Mouse (Mus musculus): ENCODE results near the gene Tmem88b. TPM values are rescaled to one million over a fixed set of nuclear protein-coding genes. Genes with fewer than 3 reads are reported as not detected.
A peak's percentile ranks its signal among the peaks of the same experiment; 100 is the strongest.

Gene Tmem88b
- polyA plus RNA-seq, 1 experiment from 2014 or later = 0.58 TPM

GRCm38 (mm10) chr4:155733267-155733666, 52.4 kb downstream of the Tmem88b start:
- 88% methylated on average over 10 of the region's 10 CpGs for WGBS
- no peak for ATAC-seq (ENCODE audit: low FRiP score)
- H3K4me3 ChIP-seq = no peak overlapping the region
- peaks cover 34% of the 10 kb centered on the region for H3K4me1 ChIP-seq
- no peaks in the 10 kb centered on the region for H3K9me3 ChIP-seq (replicated peaks)
- H3K27ac ChIP-seq = no peak overlapping the region
- peak overlapping the region; percentile 74; the same call in 1 of the 2 replicates for H3K4me2 ChIP-seq (replicated peaks)
- no peak overlapping the region for H3K9ac ChIP-seq
- H3K27me3 ChIP-seq = no peaks in the 10 kb centered on the region
- peaks cover 14% of the 10 kb centered on the region; the same call in 1 of the 2 replicates for H3K36me3 ChIP-seq

Small RNAs within 50 kb of the gene (microRNA-seq; reads per million reads assigned to microRNA genes)
- not detected for gene Gm27743

Other genes starting within 250 kb of the Tmem88b start
- gene Nadk, start 223.5 kb downstream of the Tmem88b start, polyA plus RNA-seq (2016; fragmentation: Nextera tagmentation; extraction: Ambion mirVana) = 89.0 and 92.4 TPM in 2 replicates
- 16.4 and 16.6 TPM in 2 replicates for gene Slc35e2, start 184.5 kb downstream of the Tmem88b start, polyA plus RNA-seq (2016; fragmentation: Nextera tagmentation; extraction: Ambion mirVana)
- gene Cdk11b, start 161.0 kb downstream of the Tmem88b start, polyA plus RNA-seq (2016; fragmentation: Nextera tagmentation; extraction: Ambion mirVana) = 85.3 and 86.8 TPM in 2 replicates
- gene Gm10563, start 140.5 kb downstream of the Tmem88b start, polyA plus RNA-seq (2016; fragmentation: Nextera tagmentation; extraction: Ambion mirVana) = not detected in 2 replicates
- 3.9 and 5.9 TPM in 2 replicates for gene Mmp23, start 132.5 kb downstream of the Tmem88b start, polyA plus RNA-seq (2016; fragmentation: Nextera tagmentation; extraction: Ambion mirVana)
- 32.5 and 39.1 TPM in 2 replicates for gene Mib2, start 116.7 kb downstream of the Tmem88b start, polyA plus RNA-seq (2016; fragmentation: Nextera tagmentation; extraction: Ambion mirVana)
- gene Fndc10, start 91.5 kb downstream of the Tmem88b start, polyA plus RNA-seq (2016; fragmentation: Nextera tagmentation; extraction: Ambion mirVana) = 10.4 and 10.9 TPM in 2 replicates
- 140 and 144 TPM in 2 replicates for gene Ssu72, start 81.1 kb downstream of the Tmem88b start, polyA plus RNA-seq (2016; fragmentation: Nextera tagmentation; extraction: Ambion mirVana)
- 5.3 and 5.5 TPM in 2 replicates for gene Tmem240, start 51.1 kb downstream of the Tmem88b start, polyA plus RNA-seq (2016; fragmentation: Nextera tagmentation; extraction: Ambion mirVana)
- 81.8 and 84.7 TPM in 2 replicates for gene Atad3a, start 24.8 kb downstream of the Tmem88b start, polyA plus RNA-seq (2016; fragmentation: Nextera tagmentation; extraction: Ambion mirVana)
- 12.2 and 12.9 TPM in 2 replicates for gene Vwa1, start 11.2 kb downstream of the Tmem88b start, polyA plus RNA-seq (2016; fragmentation: Nextera tagmentation; extraction: Ambion mirVana)
- gene Ankrd65, start 4.6 kb upstream of the Tmem88b start, polyA plus RNA-seq (2016; fragmentation: Nextera tagmentation; extraction: Ambion mirVana) = not detected in 2 replicates
- 189 and 204 TPM in 2 replicates for gene Mrpl20, start 17.0 kb upstream of the Tmem88b start, polyA plus RNA-seq (2016; fragmentation: Nextera tagmentation; extraction: Ambion mirVana)
- gene Ccnl2, start 26.6 kb upstream of the Tmem88b start, polyA plus RNA-seq (2016; fragmentation: Nextera tagmentation; extraction: Ambion mirVana) = 207 and 217 TPM in 2 replicates
- gene Aurkaip1, start 45.4 kb upstream of the Tmem88b start, polyA plus RNA-seq (2016; fragmentation: Nextera tagmentation; extraction: Ambion mirVana) = 127 and 133 TPM in 2 replicates
- gene Mxra8, start 53.8 kb upstream of the Tmem88b start, polyA plus RNA-seq (2016; fragmentation: Nextera tagmentation; extraction: Ambion mirVana) = 40.6 and 40.7 TPM in 2 replicates
- gene Dvl1, start 61.5 kb upstream of the Tmem88b start, polyA plus RNA-seq (2016; fragmentation: Nextera tagmentation; extraction: Ambion mirVana) = 18.6 and 20.0 TPM in 2 replicates
- 0.53 and 0.65 TPM in 2 replicates for gene Tas1r3, start 77.5 kb upstream of the Tmem88b start, polyA plus RNA-seq (2016; fragmentation: Nextera tagmentation; extraction: Ambion mirVana)
- gene Cptp, start 83.6 kb upstream of the Tmem88b start, polyA plus RNA-seq (2016; fragmentation: Nextera tagmentation; extraction: Ambion mirVana) = 18.5 and 18.6 TPM in 2 replicates
- gene Ints11, start 83.7 kb upstream of the Tmem88b start, polyA plus RNA-seq (2016; fragmentation: Nextera tagmentation; extraction: Ambion mirVana) = 74.9 and 76.3 TPM in 2 replicates
- 45.1 and 48.3 TPM in 2 replicates for gene Pusl1, start 105.9 kb upstream of the Tmem88b start, polyA plus RNA-seq (2016; fragmentation: Nextera tagmentation; extraction: Ambion mirVana)
- gene Acap3, start 105.9 kb upstream of the Tmem88b start, polyA plus RNA-seq (2016; fragmentation: Nextera tagmentation; extraction: Ambion mirVana) = 64.9 and 66.9 TPM in 2 replicates
- 149 and 150 TPM in 2 replicates for gene Ube2j2, start 158.0 kb upstream of the Tmem88b start, polyA plus RNA-seq (2016; fragmentation: Nextera tagmentation; extraction: Ambion mirVana)
- gene C1qtnf12, start 176.4 kb upstream of the Tmem88b start, polyA plus RNA-seq (2016; fragmentation: Nextera tagmentation; extraction: Ambion mirVana) = 17.2 and 25.7 TPM in 2 replicates
- 19.5 and 20.4 TPM in 2 replicates for gene B3galt6, start 206.8 kb upstream of the Tmem88b start, polyA plus RNA-seq (2016; fragmentation: Nextera tagmentation; extraction: Ambion mirVana)
- gene Sdf4, start 207.0 kb upstream of the Tmem88b start, polyA plus RNA-seq (2016; fragmentation: Nextera tagmentation; extraction: Ambion mirVana) = 129 and 130 TPM in 2 replicates
- gene Tnfrsf4, start 228.0 kb upstream of the Tmem88b start, polyA plus RNA-seq (2016; fragmentation: Nextera tagmentation; extraction: Ambion mirVana) = 0.29 and 0.76 TPM in 2 replicates
- 1.8 and 2.6 TPM in 2 replicates for gene Tnfrsf18, start 240.3 kb upstream of the Tmem88b start, polyA plus RNA-seq (2016; fragmentation: Nextera tagmentation; extraction: Ambion mirVana)

All from hindbrain, embryonic 12.5 days (tissue).